Mouse (Mus musculus) spleen, adult 18-20 months (tissue): ENCODE results near the gene Pramel1.
"Not testable (repeated sequence)": the region's sequence is repeated elsewhere in the genome, so short reads cannot be mapped to it uniquely, and the experiment has no call there.

ENCODE experiments used
- DNase-seq, 2 experiments: peaks; one replicate each; pipeline ENCODE4 v3.0.0; 2022; ENCODE audit warnings: mixed read lengths in 2 of 2

Gene Pramel1

GRCm38 (mm10) chr4:143394181-143394580 lies at the start of gene Pramel1:
Gene Pramel1, plus strand, starts transcription at chr4:143394428.
- no peak for DNase-seq

- DNase-seq, result not testable (repeated sequence)
Observed at GRCm38 (mm10) chr4:143345491-143345890, 48.7 kb upstream of the Pramel1 start.

GRCm38 (mm10) chr4:143348678-143349077 lies 45.5 kb upstream of the Pramel1 start:
- DNase-seq, result no peak

DNA sequence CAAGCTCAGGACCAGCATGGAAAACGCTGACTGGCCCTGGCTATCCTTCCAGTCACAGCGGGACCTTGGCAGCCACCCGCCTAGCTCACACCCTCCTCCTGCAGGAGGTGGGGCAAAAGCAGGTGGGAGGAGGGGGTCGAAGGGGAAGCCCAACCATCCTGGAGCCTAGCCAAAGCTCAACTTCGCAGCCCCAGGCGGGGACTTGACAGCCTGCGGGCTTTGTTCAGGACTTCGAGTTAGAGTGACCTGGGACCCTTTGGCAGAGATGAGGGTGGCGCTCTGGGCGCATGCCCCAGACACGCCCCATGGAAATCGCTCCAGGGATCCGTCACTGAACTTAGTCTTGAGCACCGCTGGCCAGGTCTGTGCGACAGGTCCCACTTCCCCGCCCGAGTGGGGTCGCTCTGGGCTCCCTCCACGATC lies 44.7 kb upstream of the Pramel1 start, which contains the start of gene Lrrc38:
Gene Lrrc38 (plus strand): TSS at position 274 of the 423 bp plus-strand sequence.
- no peak for DNase-seq

GRCm38 (mm10) chr4:143350047-143351015 lies 43.9 kb upstream of the Pramel1 start:
- DNase-seq, result no peak

GRCm38 (mm10) chr4:143352301-143352700 lies 41.9 kb upstream of the Pramel1 start:
- no peak for DNase-seq

- DNase-seq, result no peak
Observed at GRCm38 (mm10) chr4:143361520-143361919, 32.7 kb upstream of the Pramel1 start.

- no peak for DNase-seq
Observed at GRCm38 (mm10) chr4:143366415-143367041, 27.7 kb upstream of the Pramel1 start.

DNA sequence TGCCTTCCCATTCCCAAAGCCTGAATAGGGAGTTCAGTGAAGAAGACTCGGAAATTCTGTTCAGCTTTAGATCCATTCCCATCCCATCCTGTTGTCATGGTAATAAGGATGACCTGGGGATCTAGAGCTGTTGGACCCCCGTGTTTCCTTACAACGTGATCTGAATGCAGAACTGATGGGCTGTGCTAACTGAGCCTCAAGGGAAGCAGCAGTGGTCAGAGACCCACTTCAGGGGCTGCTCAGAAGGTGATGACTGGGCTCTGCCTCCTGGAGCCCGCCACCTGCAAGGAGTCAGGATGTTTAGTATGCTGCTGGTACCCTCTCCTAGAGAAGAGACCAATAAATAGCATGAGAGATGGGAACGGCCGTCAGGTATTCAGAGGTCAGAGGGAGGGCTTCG lies 14.7 kb upstream of the Pramel1 start:
- no peak for DNase-seq

DNA sequence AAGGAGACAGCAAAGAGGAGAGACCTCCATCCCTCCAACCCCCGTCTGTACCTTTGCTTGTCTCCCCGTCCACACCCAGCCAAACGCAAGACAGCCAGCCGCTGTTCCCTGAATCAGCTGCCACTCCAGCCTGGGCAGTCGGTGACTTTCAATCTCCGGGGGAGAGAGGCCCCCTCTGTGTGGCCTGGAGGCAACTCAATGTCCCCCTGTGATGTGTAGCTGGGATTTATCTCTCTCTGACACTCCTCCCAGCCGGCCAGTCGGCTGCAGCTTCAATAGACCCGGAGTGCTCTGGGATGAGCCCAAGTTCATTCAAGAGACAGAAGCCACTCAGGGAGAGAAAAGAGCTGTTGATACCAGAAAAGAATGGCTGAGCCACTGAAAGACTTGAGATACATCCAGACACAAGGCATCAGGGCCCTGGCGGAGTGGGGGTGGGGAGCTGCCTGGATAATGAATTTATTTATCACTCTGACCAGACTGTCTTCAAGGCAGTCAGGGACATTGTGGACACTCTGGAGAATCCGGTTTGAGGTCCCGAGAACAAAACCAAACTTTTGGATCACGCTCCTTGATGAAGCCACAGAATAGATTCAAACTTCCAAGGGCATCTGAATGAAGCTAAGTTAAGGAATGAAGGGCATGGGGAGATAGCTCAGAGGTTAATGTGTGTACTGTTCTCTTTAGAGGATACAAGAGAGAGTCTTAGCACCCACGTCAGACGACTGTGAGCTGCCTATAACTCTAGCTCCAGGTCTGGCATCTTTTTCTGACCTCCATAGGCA lies 14.1 kb upstream of the Pramel1 start:
- DNase-seq, result no peak

DNA sequence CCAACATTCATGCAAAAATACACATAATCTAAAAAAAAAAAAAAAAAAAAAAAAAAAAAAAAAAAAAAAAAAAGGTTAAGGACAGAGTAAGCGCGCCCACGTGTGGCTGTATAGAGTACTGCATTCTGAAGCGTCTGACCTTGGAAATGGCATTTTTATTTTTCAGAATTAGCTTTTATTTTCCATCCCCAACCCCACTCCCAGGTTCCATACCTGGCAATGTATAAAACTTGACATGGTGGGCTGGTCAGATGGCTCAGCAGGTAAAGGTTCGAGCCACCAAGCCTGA lies 13.6 kb upstream of the Pramel1 start:
- DNase-seq, result peak in 1 of 2 experiments; percentile 21

GRCm38 (mm10) chr4:143382163-143382562 lies 12.1 kb upstream of the Pramel1 start:
- no peak for DNase-seq

DNA sequence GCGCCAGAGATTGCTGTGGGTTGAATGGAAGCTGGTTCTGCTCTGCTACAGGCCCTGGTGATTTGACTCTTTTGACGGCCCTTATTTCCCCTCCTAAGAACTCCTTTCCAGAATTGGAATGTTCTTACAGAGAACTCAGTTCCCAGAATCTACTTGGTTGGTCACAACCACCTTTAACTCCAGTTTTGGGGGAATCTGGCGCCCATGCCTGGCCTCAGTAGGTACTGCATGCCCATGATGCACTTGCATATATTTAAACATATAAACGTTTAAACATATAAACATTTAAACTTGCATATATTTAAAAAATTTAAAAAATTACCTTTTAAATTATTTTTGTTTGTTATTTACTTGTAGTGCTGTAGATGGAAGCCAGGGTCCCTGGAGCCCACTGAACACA lies 10.6 kb upstream of the Pramel1 start:
- no peak for DNase-seq

GRCm38 (mm10) chr4:143388955-143389702 lies 5.1 kb upstream of the Pramel1 start:
- DNase-seq, result peak in 1 of 2 experiments; percentile 4

DNA sequence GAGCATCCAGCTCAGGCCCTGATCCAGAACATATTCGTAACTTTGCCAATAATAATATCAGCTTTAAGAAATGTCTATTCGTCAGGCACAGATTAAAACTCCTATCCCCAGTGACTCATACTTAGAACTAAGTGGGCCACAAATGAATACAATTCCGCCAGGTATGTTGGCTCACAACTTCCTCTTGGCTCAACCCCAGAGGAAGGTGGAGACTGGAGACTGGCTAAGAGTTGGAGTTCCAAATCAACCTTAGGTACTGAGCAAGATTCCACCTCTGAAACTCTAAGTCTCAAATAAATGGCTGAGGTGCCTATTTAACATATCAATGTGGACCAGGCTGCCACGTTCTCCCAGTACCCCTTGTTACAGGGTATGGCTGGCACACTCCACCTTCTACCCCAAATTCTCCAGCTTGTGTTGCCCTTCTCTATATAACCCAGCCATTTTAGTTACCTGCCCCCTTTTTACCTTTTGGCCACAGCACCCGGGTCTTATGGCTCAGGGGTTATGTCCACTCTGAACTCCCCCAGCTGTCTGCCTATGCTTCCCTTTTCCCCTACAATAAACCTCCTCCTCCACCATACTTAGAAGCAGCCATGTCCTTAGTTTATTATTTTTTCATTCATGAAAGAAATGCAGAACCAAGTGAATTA lies 17.5 kb downstream of the Pramel1 start:
- no peak for DNase-seq

DNA sequence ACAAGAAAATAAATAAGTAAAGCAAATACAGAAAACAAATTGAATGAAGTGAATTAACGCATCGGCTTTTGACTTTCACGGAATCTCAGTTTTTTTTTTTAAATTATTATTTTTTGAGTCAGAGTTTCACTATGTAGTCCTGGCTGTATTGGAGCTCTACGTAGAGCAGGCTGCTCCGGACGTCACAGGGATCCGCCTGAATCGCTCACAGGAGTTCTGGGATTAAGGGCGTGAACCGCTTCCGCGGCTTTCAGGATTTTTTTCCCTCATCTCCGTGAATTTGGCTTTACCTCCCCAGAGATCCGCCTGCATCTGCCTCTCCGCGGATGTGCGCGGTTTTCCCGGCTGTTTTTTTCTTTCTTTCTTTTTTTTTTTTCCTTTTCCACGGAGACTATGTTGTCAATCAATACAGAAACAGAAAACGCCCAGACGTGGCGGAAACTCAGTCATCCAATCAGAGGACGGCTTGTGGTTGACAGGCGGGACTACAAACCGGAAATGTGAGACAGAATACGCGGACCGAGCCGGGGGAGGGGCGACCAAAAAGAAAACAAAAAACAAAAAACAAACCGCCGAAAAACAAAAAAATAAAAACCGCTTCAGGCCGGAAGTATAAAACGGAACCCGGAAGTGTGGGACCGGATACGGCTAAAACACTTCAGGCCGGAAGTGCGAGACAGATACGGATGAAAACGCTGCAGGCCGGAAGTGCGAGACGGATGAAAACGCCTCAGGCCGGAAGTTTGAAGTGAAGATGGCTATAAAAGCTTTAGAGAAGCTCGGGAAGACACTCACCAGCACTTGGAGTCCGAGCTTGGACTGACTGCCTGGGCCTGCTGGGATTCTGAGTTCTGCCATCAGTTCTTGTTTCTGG lies 18.2 kb downstream of the Pramel1 start, which contains the start of gene Pramef8:
Gene Pramef8 (plus strand): TSS at position 208 of the 874 bp plus-strand sequence.
- peak; percentile 76 to 80 for DNase-seq

DNA sequence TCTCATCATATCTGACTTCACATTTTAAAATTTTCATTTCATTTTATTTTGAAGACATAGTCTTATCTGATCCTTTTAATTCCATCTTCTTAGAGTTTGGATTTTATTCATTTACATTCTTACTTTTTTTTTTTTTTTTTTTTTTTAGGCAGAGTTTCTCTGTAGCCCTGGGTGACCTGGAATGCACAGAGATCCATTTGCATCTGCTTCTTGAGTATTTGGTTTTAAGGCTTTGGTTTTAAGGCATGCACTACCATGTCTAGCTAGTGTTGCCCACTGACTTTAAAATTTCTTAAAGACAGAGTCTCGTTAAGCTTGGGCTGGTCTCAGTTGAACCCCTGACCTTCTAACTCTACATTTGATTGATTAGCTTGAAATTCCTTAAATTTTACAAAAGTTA lies 19.4 kb downstream of the Pramel1 start:
- DNase-seq, result no peak

DNA sequence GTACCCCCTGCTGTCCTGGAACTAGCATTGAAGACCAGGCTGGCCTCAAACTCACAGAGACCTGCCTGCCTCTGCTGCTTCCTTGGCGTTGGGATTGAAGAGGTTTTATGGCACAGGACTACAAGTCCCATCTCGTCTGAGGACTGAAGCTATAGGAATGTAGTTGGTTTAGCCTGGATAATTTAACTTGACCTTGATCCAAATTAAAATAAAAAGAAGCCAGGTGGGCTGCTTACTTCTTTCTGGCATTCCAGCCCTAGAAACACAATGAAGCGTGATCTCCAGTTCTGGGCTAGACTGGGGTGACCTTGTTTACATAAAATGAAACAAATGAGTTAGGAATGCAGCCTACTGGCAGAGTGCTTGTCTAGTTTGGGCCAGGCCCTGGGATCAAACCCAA lies 19.9 kb downstream of the Pramel1 start:
- DNase-seq, result no peak

- DNase-seq, result not testable (repeated sequence)
Observed at GRCm38 (mm10) chr4:143426770-143427169, 32.5 kb downstream of the Pramel1 start.
